Mouse (Mus musculus): ENCODE measurements around the gene Ppp1r3d. TPM values are rescaled to one million over a fixed set of nuclear protein-coding genes. Genes with fewer than 3 reads are reported as not detected.
A peak's percentile ranks its signal among the peaks of the same experiment; 100 is the strongest.

The Ppp1r3d gene
- polyA plus RNA-seq, 2 experiments: 0.42 to 0.45 TPM

DNA sequence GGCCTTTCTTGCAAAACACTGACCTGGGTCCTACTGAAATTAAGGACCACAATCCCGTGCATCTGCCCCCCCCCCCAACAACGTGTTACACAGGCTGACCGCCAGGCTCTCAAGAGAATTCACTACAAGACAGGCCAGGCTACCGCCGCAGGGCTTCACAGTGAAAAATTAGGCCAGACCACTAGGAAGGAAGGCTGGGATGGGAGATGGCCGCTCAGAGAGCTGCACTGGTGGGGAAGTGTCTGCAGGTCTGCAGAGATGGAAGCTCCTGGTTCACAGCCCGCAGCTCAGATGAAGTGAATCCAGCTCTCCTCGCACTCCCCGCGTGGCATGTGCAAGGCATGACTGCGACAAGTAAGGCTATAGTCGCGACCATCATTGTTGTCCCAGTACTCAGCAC lies 1.2 kb downstream of the Ppp1r3d start:
- no peak for ATAC-seq (ENCODE audit: insufficient read depth)
- no peak overlapping the region for H3K27ac ChIP-seq
- no peak overlapping the region for H3K9ac ChIP-seq (replicated peaks)
- H3K36me3 ChIP-seq (replicated peaks; ENCODE audit: control insufficient read depth, insufficient read depth, low read depth): no peaks in the 10 kb centered on the region
- H3K9me3 ChIP-seq (ENCODE audit: control insufficient read depth, low read length): no peaks in the 10 kb centered on the region
- no peak for TF ChIP-seq CTCF (IDR thresholded peaks at IDR 0.05; ENCODE audit: low read depth)
- TF ChIP-seq EP300 (IDR thresholded peaks at IDR 0.05; ENCODE audit: low read depth): no peak
- DNase-seq (ENCODE audit: low read depth in 3 of 3, low spot score in 3 of 3): no peak
- WGBS (ENCODE audit: insufficient replicate concordance): 61% methylated on average over 13 of the region's 13 CpGs
- peaks cover 0 to 7% of the 10 kb centered on the region in 2 experiments; a peak in 1 of 4 replicates for H3K4me1 ChIP-seq (replicated peaks; ENCODE audit: control insufficient read depth in 2 of 2, insufficient read depth in 2 of 2, low read length in 1 of 2)
- H3K4me2 ChIP-seq (ENCODE audit: low read depth): no peak overlapping the region
- H3K4me3 ChIP-seq (ENCODE audit: insufficient read depth in 1 of 2, low read depth in 2 of 2, low read length in 2 of 2): no peak overlapping the region
- peaks cover 17% of the 10 kb centered on the region for H3K27me3 ChIP-seq (ENCODE audit: control insufficient read depth, insufficient read depth, low read length)

DNA sequence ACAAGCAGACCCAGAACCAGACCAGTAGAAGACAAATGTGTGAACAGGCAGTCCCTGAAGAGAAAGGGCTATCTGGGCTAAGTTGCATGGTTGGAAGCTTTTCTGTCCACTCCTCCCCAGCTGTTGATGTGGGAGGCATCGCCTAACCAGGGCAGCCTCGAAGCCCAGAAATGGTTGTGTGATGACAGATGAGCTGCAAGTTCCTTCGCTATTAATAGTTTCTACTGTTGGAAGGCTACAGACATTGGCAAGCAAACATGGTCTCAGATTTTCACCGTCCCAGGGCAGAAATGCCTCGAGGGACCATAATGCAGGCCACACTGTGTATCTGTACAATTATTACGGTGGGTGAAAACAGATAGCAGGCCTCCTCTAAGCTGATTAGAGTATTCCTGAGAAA lies 1.7 kb downstream of the Ppp1r3d start:
- no peak for ATAC-seq (ENCODE audit: insufficient read depth)
- peaks cover 0 to 7% of the 10 kb centered on the region in 2 experiments; a peak in 1 of 4 replicates for H3K4me1 ChIP-seq (replicated peaks; ENCODE audit: control insufficient read depth in 2 of 2, insufficient read depth in 2 of 2, low read length in 1 of 2)
- no peak overlapping the region for H3K9ac ChIP-seq (replicated peaks)
- peaks cover 17% of the 10 kb centered on the region for H3K27me3 ChIP-seq (ENCODE audit: control insufficient read depth, insufficient read depth, low read length)
- 55% methylated on average over 6 of the region's 6 CpGs for WGBS (ENCODE audit: insufficient replicate concordance)
- no peaks in the 10 kb centered on the region for H3K9me3 ChIP-seq (ENCODE audit: control insufficient read depth, low read length)
- no peak overlapping the region for H3K27ac ChIP-seq
- no peak overlapping the region for H3K4me3 ChIP-seq (ENCODE audit: insufficient read depth in 1 of 2, low read depth in 2 of 2, low read length in 2 of 2)
- TF ChIP-seq EP300 (IDR thresholded peaks at IDR 0.05; ENCODE audit: low read depth) (no peak), CTCF (IDR thresholded peaks at IDR 0.05; ENCODE audit: low read depth) (no peak)
- H3K36me3 ChIP-seq (replicated peaks; ENCODE audit: control insufficient read depth, insufficient read depth, low read depth): no peaks in the 10 kb centered on the region
- no peak overlapping the region for H3K4me2 ChIP-seq (ENCODE audit: low read depth)
- no peak for DNase-seq (ENCODE audit: low read depth in 3 of 3, low spot score in 3 of 3)

DNA sequence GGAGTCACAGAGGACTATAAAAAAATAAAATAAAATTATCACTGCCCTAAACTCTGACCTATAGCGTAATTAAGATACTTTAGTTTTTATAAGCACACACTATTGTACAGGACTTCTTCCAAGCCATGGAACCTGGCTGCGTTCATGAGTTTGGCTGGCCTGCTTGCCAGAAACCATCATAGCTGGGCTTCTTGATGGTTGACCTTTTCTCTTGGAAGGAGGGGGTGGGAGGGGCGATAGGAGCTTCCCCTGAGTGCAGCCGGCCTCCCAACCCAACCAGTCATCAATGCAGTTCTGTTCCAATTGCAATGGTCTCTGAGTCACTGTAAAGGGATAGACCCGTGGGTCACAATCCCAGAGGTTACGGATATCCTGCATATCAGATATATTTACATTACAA lies 4.0 kb downstream of the Ppp1r3d start:
- Histone ChIP-seq H3K4me1 (replicated peaks; ENCODE audit: control insufficient read depth in 2 of 2, insufficient read depth in 2 of 2, low read length in 1 of 2) (no peaks in the 10 kb centered on the region), H3K4me2 (ENCODE audit: low read depth) (no peak overlapping the region), H3K9me3 (ENCODE audit: control insufficient read depth, low read length) (no peaks in the 10 kb centered on the region), H3K27me3 (ENCODE audit: control insufficient read depth, insufficient read depth, low read length) (peaks cover 17% of the 10 kb centered on the region), H3K4me3 (ENCODE audit: insufficient read depth in 1 of 2, low read depth in 2 of 2, low read length in 2 of 2) (no peak overlapping the region), H3K27ac (no peak overlapping the region), H3K9ac (replicated peaks) (no peak overlapping the region), H3K36me3 (replicated peaks; ENCODE audit: control insufficient read depth, insufficient read depth, low read depth) (no peaks in the 10 kb centered on the region)
- TF ChIP-seq EP300 (IDR thresholded peaks at IDR 0.05; ENCODE audit: low read depth): no peak
- TF ChIP-seq CTCF (IDR thresholded peaks at IDR 0.05; ENCODE audit: low read depth): no peak
- DNase-seq (ENCODE audit: low read depth in 3 of 3, low spot score in 3 of 3) (no peak), ATAC-seq (ENCODE audit: insufficient read depth) (no peak)
- WGBS (ENCODE audit: insufficient replicate concordance): 56% methylated on average over 6 of the region's 6 CpGs

DNA sequence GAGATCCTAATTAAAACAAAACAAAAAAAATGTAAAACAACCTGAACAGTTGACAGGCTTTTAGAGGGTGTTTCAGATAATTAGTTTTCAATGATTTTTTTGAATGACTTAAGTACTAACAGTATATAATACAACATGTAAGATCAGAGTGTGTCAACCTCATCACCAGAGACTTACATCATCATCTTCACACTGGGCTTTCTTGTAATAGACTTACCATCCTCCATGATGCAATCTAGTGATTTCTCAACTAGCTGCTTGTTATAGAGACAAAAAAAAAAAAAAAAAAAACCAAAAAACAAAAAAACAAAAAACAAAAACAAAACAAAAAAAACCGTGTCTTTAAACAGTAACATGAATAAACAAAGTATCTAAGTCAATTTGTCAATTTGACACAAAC lies 5.2 kb downstream of the Ppp1r3d start:
- Histone ChIP-seq H3K9me3 (ENCODE audit: control insufficient read depth, low read length) (no peaks in the 10 kb centered on the region), H3K27me3 (ENCODE audit: control insufficient read depth, insufficient read depth, low read length) (peaks cover 14% of the 10 kb centered on the region), H3K27ac (no peak overlapping the region), H3K4me2 (ENCODE audit: low read depth) (no peak overlapping the region), H3K4me3 (ENCODE audit: insufficient read depth in 1 of 2, low read depth in 2 of 2, low read length in 2 of 2) (no peak overlapping the region), H3K4me1 (replicated peaks; ENCODE audit: control insufficient read depth in 2 of 2, insufficient read depth in 2 of 2, low read length in 1 of 2) (no peaks in the 10 kb centered on the region), H3K9ac (replicated peaks) (no peak overlapping the region), H3K36me3 (replicated peaks; ENCODE audit: control insufficient read depth, insufficient read depth, low read depth) (no peaks in the 10 kb centered on the region)
- no peak for DNase-seq (ENCODE audit: low read depth in 3 of 3, low spot score in 3 of 3)
- no peak for ATAC-seq (ENCODE audit: insufficient read depth)
- 15% methylated on average over 1 of the region's 1 CpGs for WGBS (ENCODE audit: insufficient replicate concordance)
- TF ChIP-seq EP300 (IDR thresholded peaks at IDR 0.05; ENCODE audit: low read depth) (no peak), CTCF (IDR thresholded peaks at IDR 0.05; ENCODE audit: low read depth) (no peak)

DNA sequence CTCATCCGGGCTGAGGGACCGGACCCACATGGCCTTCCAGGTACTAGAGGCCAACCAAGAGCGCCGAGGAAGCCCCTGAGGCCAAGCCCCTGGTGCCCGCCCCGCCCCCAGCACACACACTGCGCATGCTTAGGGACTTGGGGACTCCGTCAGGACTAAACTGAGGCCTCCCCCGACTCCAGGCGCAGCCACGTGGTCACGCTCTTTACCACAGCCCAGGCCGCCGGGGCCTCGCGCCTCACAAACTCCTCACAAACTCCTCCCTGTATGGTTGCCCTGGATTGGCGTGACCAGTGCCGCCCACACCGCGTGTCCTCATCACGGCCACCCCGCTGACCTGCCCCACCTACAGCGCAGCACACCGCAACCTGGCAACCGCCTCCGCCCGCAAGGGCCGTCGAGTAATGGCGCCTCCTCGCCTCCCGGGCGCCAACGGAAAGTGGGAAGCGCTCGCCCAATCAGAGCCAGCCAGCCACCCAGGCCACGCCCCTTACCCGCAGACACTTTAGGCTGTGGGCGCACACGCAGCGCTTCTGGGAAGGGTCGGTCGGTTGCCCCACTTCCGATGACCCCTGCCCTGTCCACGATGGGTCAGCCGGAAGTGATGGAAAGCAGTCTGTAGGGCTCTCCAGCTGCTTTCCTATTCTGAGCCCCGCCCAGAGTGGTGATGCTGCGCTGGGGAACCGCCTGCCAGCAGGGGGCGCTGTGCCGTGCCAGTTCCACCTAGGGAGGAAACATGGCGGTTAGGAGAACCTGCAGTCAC lies 7.0 kb downstream of the Ppp1r3d start, which contains the start of gene Sycp2:
TSS of gene Sycp2 (minus strand) at position 633 of the 763 bp plus-strand sequence.
- Histone ChIP-seq H3K36me3 (replicated peaks; ENCODE audit: control insufficient read depth, insufficient read depth, low read depth) (no peaks in the 10 kb centered on the region), H3K9me3 (ENCODE audit: control insufficient read depth, low read length) (no peaks in the 10 kb centered on the region), H3K4me1 (replicated peaks; ENCODE audit: control insufficient read depth in 2 of 2, insufficient read depth in 2 of 2, low read length in 1 of 2) (no peaks in the 10 kb centered on the region), H3K4me3 (ENCODE audit: insufficient read depth in 1 of 2, low read depth in 2 of 2, low read length in 2 of 2) (no peak within 1 kb of the TSS), H3K9ac (replicated peaks) (no peak within 1 kb of the TSS), H3K27me3 (ENCODE audit: control insufficient read depth, insufficient read depth, low read length) (no peaks in the 10 kb centered on the region), H3K4me2 (ENCODE audit: low read depth) (no peak within 1 kb of the TSS), H3K27ac (no peak within 1 kb of the TSS)
- WGBS (ENCODE audit: insufficient replicate concordance): 73% methylated on average over 52 of the region's 52 CpGs
- ATAC-seq (ENCODE audit: insufficient read depth): peak; percentile 41
- TF ChIP-seq CTCF (IDR thresholded peaks at IDR 0.05; ENCODE audit: low read depth): peak; percentile 75
- no peak for TF ChIP-seq EP300 (IDR thresholded peaks at IDR 0.05; ENCODE audit: low read depth)
- no peak for DNase-seq (ENCODE audit: low read depth in 3 of 3, low spot score in 3 of 3)

Other genes with a start within 250 kb of the Ppp1r3d start
- 0.02 TPM in 2 replicates for gene Sycp2, start 6.8 kb downstream of the Ppp1r3d start, polyA plus RNA-seq (2012; rRNA removed)
- gene Sycp2, start 6.8 kb downstream of the Ppp1r3d start, polyA plus RNA-seq (2014; fragmentation: Nextera tagmentation; extraction: Ambion mirVana): not detected in 2 replicates
- gene Fam217b, start 52 bp upstream of the Ppp1r3d start, polyA plus RNA-seq (2012; rRNA removed): 0.29 and 0.38 TPM in 2 replicates
- 0.50 and 0.82 TPM in 2 replicates for gene Fam217b, start 52 bp upstream of the Ppp1r3d start, polyA plus RNA-seq (2014; fragmentation: Nextera tagmentation; extraction: Ambion mirVana)
- 0.10 and 0.15 TPM in 2 replicates for gene Cdh26, start 16.1 kb upstream of the Ppp1r3d start, polyA plus RNA-seq (2012; rRNA removed)
- 0.09 and 0.14 TPM in 2 replicates for gene Cdh26, start 16.1 kb upstream of the Ppp1r3d start, polyA plus RNA-seq (2014; fragmentation: Nextera tagmentation; extraction: Ambion mirVana)